Comparison of ENCODE assay signal across 8 mouse cellular contexts in genomic region chr13:54687575-54688424, GRCm38 (mm10). TPM values are rescaled to one million over a fixed set of nuclear protein-coding genes. Genes with fewer than 3 reads are reported as not detected.
DNase-seq lines count a peak whose midpoint lies in the region; ATAC-seq and TF ChIP-seq lines count a peak whose summit lies in the region.

No protein-coding gene starts in this region.

- peaks cover 21% of the 10 kb centered on the region for H3K36me3 ChIP-seq in kidney, embryonic 14.5 days (ENCODE audit: control insufficient read depth, insufficient read depth, low read length)

- WGBS in kidney, embryonic 14.5 days: under 1% methylated on average over 64 of the region's 82 CpGs

- TF ChIP-seq POLR2A in bone marrow macrophage, adult 2 months (IDR thresholded peaks at IDR 0.05; ENCODE audit: borderline replicate concordance, low read depth, low read length): no peak
- peak; percentile 83 for TF ChIP-seq POLR2A in embryonic fibroblast, embryonic 13.5 days (IDR thresholded peaks at IDR 0.05; ENCODE audit: low read depth, low read length)

- H3K27ac ChIP-seq in bone marrow macrophage, adult 2 months (ENCODE audit: insufficient read depth, low read depth, low read length): peak overlapping the region; percentile 90
- peak overlapping the region; percentile 96 for H3K27ac ChIP-seq in embryonic fibroblast, embryonic 13.5 days (ENCODE audit: insufficient read depth, low read length)
- H3K27ac ChIP-seq in kidney, embryonic 14.5 days (ENCODE audit: low read depth, low read length): peak overlapping the region; percentile 95

- H3K9me3 ChIP-seq in kidney, embryonic 14.5 days (ENCODE audit: control insufficient read depth, low read length): no peaks in the 10 kb centered on the region

- peak; percentile 87 for ATAC-seq in kidney, embryonic 14.5 days (ENCODE audit: low FRiP score, low TSS enrichment)
- peak; percentile 67 for ATAC-seq in monocyte, adult 5-6 weeks (replicated peaks; ENCODE audit: insufficient number of reproducible peaks, low FRiP score, low TSS enrichment, poor library complexity, severe bottlenecking)

- peak overlapping the region; percentile 95 for H3K9ac ChIP-seq in kidney, embryonic 14.5 days (ENCODE audit: low read depth, low read length)

- peaks cover 34% of the 10 kb centered on the region for H3K4me1 ChIP-seq in bone marrow macrophage, adult 2 months (ENCODE audit: control insufficient read depth, insufficient read depth, low read length)
- peaks cover 6% of the 10 kb centered on the region for H3K4me1 ChIP-seq in embryonic fibroblast, embryonic 13.5 days (ENCODE audit: control insufficient read depth, insufficient read depth, low read length)
- H3K4me1 ChIP-seq in kidney, embryonic 14.5 days (ENCODE audit: control insufficient read depth, insufficient read depth, low read length): peaks cover 41% of the 10 kb centered on the region

- H3K4me2 ChIP-seq in kidney, embryonic 14.5 days (replicated peaks; ENCODE audit: low read depth, low read length): peak overlapping the region; percentile 81

- H3K27me3 ChIP-seq in kidney, embryonic 14.5 days (ENCODE audit: control insufficient read depth, insufficient read depth, low read length): no peaks in the 10 kb centered on the region

- TF ChIP-seq CTCF in bone marrow macrophage, adult 2 months (IDR thresholded peaks at IDR 0.05; ENCODE audit: low read depth, low read length): no peak
- TF ChIP-seq CTCF in embryonic fibroblast, embryonic 13.5 days (IDR thresholded peaks at IDR 0.05; ENCODE audit: borderline replicate concordance, insufficient read depth, low read length): no peak

- DNase-seq in A20 (ENCODE audit: low read depth, low spot score): peak; percentile 99
- DNase-seq in heart, adult 9 months (ENCODE audit: low spot score in 2 of 2): peak; percentile 96 to 97
- peak; percentile 97 for DNase-seq in liver
- DNase-seq in spleen, postnatal 4 days (ENCODE audit: low spot score in 2 of 2): peak; percentile 93 to 96

- H3K4me3 ChIP-seq in bone marrow macrophage, adult 2 months (ENCODE audit: insufficient read depth, low read length): peak overlapping the region; percentile 86
- H3K4me3 ChIP-seq in embryonic fibroblast, embryonic 13.5 days (ENCODE audit: insufficient read depth, low read length): peak overlapping the region; percentile 98
- peak overlapping the region; percentile 82 for H3K4me3 ChIP-seq in kidney, embryonic 14.5 days (ENCODE audit: low read length)

RNA-seq across cellular contexts. Expression of gene Rnf44, which starts 5.9 kb away (rescaled TPM):
- 87.3 and 96.2 TPM in 2 replicates for polyA plus RNA-seq in bone marrow macrophage, adult 2 months (2012; ENCODE audit: insufficient read depth, insufficient read length, missing spikeins)
- polyA plus RNA-seq in embryonic fibroblast, embryonic 13.5 days (2011; ENCODE audit: insufficient read length, low read depth, missing spikeins): 39.2 and 39.4 TPM in 2 replicates
- polyA plus RNA-seq in kidney, embryonic 14.5 days (2014; fragmentation: Nextera tagmentation; extraction: Ambion mirVana): 74.0 and 92.7 TPM in 2 replicates
- 17.1 to 52.7 TPM (median 36.1 TPM) in 3 replicates for total RNA-seq in monocyte, adult 5-6 weeks (2017)

RNA-seq across cellular contexts. Expression of gene Cdhr2, which starts 13.5 kb away (rescaled TPM):
- polyA plus RNA-seq in bone marrow macrophage, adult 2 months (2012; ENCODE audit: insufficient read depth, insufficient read length, missing spikeins): not detected in 2 replicates
- polyA plus RNA-seq in embryonic fibroblast, embryonic 13.5 days (2011; ENCODE audit: insufficient read length, low read depth, missing spikeins): not detected in 2 replicates
- polyA plus RNA-seq in kidney, embryonic 14.5 days (2014; fragmentation: Nextera tagmentation; extraction: Ambion mirVana): 1.2 and 1.9 TPM in 2 replicates
- total RNA-seq in monocyte, adult 5-6 weeks (2017): 0.10 TPM in 1 of 3 replicates, not detected in the others

Comparison
In these comparisons a context has a peak if more than half of its experiments do, and no peak if none do; other contexts are left out.
1. Peak in every context shown above with its lines: DNase-seq, ATAC-seq, H3K4me3 ChIP-seq and H3K27ac ChIP-seq.